Mouse (Mus musculus) R1 (cell line): ENCODE results near the gene Serpine1.
A peak's percentile ranks its signal among the peaks of the same experiment; 100 is the strongest.

ENCODE experiments used
- DNase-seq: peaks from one replicate; pipeline ENCODE4 v3.0.0-alpha.2; 2018; ENCODE audit warnings: low read depth, low spot score

Gene Serpine1

GRCm38 (mm10) chr5:137096037-137096436 lies 24.0 kb upstream of the Serpine1 start:
- DNase-seq: no peak

DNA sequence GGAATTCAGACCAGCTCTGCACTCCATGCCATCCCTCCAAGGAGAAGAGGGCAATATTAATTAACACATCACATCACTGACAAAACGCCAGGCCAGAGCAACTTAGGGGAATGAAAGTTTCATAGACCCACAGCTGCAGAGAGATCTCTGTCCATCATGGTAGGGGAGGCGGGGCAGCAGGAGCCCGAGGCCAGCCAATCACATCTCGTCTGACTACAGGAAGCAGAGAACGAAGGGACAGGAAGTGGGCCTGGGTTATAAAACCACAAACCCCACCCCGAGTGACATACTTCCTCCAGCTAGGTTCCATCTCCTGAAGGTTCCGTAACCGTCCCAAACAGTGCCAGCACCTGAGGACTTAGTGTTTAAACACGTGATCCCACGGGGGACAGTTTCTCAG lies 23.1 kb upstream of the Serpine1 start:
- DNase-seq: no peak

- no peak for DNase-seq
Observed at GRCm38 (mm10) chr5:137093720-137094119, 21.7 kb upstream of the Serpine1 start.

GRCm38 (mm10) chr5:137091560-137091959 lies 19.5 kb upstream of the Serpine1 start:
- no peak for DNase-seq

GRCm38 (mm10) chr5:137090870-137091269 lies 18.8 kb upstream of the Serpine1 start:
- no peak for DNase-seq

DNA sequence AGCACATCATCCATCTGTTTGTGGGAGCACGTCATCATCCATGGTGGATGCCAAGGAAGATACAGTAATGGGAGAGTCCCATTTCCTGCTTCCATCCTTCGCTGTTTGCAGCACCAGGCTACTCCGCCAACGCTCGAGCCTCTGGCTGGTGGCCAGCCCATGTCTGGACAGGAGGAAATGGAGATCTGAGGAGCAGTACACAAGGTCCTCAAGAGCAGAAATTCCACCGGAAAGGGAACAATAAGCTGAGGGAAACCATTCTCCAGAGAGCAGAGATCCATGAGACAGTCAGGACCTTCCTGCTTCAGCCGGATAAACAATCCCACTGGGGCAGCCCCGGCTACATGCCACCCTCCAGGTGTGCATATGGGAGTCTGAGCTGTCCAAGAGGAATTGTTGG lies 15.3 kb upstream of the Serpine1 start:
- no peak for DNase-seq

- peak; percentile 61 for DNase-seq
Observed at GRCm38 (mm10) chr5:137085731-137086130, 13.7 kb upstream of the Serpine1 start.

DNA sequence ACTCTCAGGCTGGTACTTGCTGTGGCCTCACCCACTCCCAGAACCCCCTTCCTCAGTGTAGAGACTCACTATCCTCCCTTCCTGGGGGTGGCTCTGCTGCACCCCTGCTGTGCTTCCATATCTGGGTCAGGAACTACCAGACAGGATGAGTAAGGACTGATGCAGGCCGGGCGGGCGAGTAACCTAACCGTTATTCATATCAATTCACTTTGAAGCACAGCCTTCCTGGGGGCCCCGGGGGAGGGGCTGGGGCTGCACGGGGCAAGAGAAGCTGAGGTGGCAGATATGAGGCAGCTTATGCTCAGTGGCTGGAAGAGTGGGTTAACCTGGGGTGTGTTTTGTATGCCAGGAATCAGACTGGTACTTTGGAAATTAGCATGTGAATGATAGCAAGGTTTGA lies 13.0 kb upstream of the Serpine1 start:
- DNase-seq: no peak

DNA sequence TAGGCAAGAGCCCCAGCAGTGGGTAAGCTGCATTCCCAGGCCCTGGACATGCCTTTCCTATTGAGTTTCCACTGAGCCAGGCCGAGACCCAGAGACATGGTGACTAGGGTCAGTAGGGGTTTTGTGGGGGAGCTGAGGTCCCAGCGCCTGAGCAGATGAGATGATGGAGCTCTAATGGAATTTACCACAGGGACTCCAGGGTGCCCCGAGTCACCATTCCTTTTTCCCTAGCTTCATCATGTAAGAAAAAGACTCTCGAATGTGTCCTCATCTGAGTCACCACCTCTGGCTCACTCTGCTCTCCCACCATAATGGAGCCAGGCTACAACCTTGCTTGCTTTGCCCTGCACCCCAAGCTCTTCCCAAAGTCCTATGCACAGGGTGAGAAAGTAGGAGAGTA lies 11.0 kb upstream of the Serpine1 start:
- DNase-seq: no peak

DNA sequence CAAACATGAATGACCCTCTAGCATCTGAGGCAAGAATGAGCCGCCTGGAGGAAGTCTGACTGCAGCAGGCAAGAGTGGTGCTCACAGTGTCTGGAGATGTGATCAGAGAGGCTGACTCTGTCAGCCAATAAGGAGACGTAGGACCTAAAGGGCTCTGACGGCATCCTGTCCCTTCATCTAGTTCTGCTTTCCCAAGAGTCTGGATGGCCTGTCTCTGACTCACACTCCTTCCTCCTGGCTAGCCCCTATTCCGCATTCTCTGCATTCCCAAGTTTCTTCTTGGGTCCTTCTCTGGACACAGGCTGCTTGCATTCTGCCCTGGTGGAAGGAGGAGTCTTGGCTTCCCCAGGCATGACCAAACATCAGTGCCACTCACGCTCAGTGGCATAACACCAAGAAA lies 7.8 kb upstream of the Serpine1 start:
- DNase-seq: peak; percentile 52

GRCm38 (mm10) chr5:137078616-137079015 lies 6.5 kb upstream of the Serpine1 start:
- DNase-seq: no peak

- no peak for DNase-seq
Observed at GRCm38 (mm10) chr5:137078041-137078440, 6.0 kb upstream of the Serpine1 start.

DNA sequence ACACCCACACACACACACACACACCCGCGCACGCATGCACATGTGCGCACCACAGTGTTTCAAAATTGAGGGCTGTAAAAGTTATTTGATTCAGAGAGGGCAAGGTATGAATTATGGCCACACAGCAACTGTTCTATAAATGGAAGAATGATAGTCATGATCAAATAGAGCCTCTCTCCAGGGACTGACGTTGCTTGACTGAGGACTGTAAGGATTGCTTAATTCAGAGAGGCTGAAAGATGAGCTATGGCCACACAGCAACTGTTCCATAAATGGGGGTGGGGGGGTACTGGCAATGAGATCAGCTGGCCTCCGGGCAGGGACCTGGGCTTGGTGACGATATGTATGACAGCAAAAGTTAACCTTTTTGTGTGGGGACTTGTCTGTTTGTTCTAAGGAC lies 5.1 kb upstream of the Serpine1 start:
- no peak for DNase-seq

DNA sequence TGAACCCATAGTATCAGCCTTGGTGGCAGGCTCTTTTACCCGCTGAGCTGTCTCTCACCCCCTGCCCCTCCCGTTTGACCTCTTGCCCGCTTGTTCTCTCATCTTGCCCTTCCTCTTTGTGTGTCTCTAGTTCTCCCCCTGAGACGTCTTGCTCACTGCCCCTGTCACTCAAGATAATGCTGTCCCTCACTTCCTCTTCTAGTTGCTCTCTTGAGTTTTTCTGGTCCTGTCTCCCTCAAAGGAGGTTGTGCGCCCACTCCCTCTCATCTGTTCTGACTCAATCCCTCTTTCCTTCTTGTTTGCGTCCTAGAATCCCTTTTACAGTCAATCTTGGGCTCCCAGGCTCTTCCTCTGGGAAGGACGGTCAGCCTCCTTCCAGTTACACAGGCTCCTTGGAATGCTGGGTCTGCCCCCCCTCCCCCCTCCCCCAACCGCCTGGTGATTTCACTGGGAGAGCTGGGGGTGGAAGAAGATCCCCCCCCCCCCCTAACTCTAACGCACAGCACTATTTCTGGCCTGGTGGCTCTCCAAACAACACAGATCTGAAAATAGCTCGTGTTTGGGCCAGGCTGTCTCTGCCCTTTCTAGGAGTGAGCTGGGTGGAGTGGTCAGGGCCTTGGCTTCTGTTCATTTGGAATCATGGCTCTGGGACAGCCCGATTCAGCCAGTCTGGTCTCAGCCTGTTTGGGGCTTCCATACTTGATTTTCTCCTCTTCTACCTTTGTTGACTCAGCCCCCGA lies 4.3 kb upstream of the Serpine1 start:
- no peak for DNase-seq

GRCm38 (mm10) chr5:137075726-137076125 lies 3.7 kb upstream of the Serpine1 start:
- DNase-seq: no peak

- DNase-seq: peak; percentile 47
Observed at GRCm38 (mm10) chr5:137074191-137074651, 2.2 kb upstream of the Serpine1 start.

- no peak for DNase-seq
Observed at GRCm38 (mm10) chr5:137073141-137073540, 1.1 kb upstream of the Serpine1 start.

- no peak for DNase-seq
Observed at GRCm38 (mm10) chr5:137070881-137071605, 1.0 kb downstream of the Serpine1 start.

- peak; percentile 87 for DNase-seq
Observed at GRCm38 (mm10) chr5:137068711-137069110, 3.4 kb downstream of the Serpine1 start.

DNA sequence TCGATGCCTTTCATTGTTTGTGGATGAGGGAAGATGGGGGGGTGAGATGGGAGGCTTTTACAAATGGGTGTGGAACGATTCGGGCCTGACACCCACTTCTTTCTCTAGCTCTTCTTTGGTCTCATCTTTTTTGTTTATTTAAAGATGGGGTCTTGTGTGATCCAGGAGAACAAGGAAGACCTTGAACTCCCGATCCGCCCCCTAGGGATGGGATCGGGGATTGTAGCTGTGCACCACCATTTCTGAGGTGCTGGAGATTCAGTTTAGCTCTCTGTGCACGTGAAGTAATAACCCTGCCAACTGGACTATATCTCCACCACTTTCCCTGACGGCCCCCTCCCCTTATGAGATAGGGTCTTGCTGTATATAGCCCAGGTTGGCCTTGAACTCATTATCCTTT lies 6.1 kb downstream of the Serpine1 start:
- peak; percentile 73 for DNase-seq

DNA sequence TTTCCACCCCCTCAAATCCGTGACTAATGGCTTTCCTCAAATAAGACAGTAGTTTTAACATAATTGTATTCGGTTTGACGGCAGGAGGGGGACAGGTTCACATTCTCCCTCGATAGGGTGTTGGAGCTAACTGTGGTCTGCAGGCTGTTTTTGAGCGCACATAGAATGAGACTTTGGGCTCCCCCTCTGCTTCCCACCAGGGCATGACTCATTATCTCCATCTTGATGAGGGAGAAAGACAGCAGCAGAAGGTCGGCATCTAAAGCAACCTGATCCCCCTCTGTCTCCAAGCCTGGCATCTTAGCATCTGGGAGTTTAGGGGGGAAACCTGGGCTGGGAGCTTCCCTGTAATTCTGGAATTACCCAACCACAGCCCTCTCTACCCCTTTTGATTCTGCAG lies 6.6 kb downstream of the Serpine1 start:
- DNase-seq: no peak

DNA sequence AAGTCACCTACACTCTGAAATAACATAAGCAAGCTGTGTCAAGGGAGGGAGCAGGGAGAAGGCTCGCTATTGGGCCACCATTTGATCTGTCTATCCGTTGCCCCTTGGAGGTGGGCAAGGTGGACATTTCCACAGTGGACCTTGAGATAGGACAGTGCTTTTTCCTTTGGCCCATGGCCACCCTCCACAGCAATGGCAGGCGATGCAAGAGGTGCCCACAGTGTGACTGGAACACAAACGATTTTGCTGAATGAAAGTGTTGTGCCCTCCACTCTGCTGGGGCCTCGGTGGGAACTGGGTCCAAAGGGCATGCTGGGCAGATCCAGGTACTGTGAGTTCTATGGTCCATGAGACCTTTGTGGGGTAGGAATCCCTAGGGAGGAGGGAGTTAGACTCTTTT lies 9.5 kb downstream of the Serpine1 start:
- no peak for DNase-seq
